20 mouse cellular contexts compared by ENCODE assay signal in the genomic region with DNA sequence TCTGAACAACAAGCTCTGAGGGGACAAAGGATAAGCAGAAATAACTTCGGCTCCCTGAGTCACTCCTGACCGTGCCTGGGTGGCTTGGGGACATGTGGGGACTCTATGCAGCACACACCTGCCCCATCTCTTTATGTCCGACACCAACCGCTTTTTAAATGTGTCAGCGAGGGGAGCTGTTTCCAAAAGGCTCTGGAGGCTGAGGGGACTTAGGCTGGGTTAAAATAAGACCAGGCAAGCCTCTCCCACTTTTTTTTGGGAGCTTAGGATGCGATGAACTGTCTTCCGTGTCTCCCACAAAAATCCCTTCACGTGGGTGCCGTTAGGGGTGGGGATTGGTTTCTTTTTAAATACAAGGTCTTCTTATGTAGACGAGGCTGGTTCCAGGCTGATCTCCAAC. TPM values are rescaled to one million over a fixed set of nuclear protein-coding genes. Genes with fewer than 3 reads are reported as not detected.
"Had no signal": no experiment of that assay in that cellular context is flagged by ENCODE, and none has a peak within 500 bp of the region (broad histone marks: within the 10 kb centered on the region; RNA-seq: fewer than 3 reads in every experiment).

No protein-coding gene starts in this region.

- H3K27ac ChIP-seq: lung, embryonic 15.5 days; macrophage; midbrain, embryonic 13.5 days; midbrain, embryonic 15.5 days; neural tube, embryonic 12.5 days had no signal

- H3K4me3 ChIP-seq: lung, embryonic 15.5 days; megakaryocyte, embryonic 14.5 days; midbrain, embryonic 13.5 days; midbrain, embryonic 15.5 days; neural tube, embryonic 12.5 days had no signal

- DNase-seq: liver, postnatal 0 days; lung, adult 2 months; lung, postnatal 14 days; lung, postnatal 36 days; retina, postnatal 1 day; right cerebral cortex, adult 18-20 months; right cerebral cortex, postnatal 25 days; right cerebral cortex, postnatal 4 days; spleen, adult 18-20 months; thymus, adult 18-20 months; thymus, postnatal 14 days; thymus, postnatal 36 days had no signal

RNA-seq across cellular contexts. Expression of gene Sez6l, which starts 22.5 kb away (rescaled TPM):
- total RNA-seq: megakaryocyte progenitor cell, adult 5-6 weeks; neutrophil, adult 5-6 weeks had no signal
- polyA plus RNA-seq: liver, postnatal 0 days; macrophage had no signal
